Mouse (Mus musculus): ENCODE results near the gene Lsmem1. TPM values are rescaled to one million over a fixed set of nuclear protein-coding genes. Genes with fewer than 3 reads are reported as not detected.
"Not testable (repeated sequence)": the region's sequence is repeated elsewhere in the genome, so short reads cannot be mapped to it uniquely, and the experiment has no call there.

Lsmem1 gene
- polyA plus RNA-seq, 1 experiment from 2014 or later: 0.18 TPM

DNA sequence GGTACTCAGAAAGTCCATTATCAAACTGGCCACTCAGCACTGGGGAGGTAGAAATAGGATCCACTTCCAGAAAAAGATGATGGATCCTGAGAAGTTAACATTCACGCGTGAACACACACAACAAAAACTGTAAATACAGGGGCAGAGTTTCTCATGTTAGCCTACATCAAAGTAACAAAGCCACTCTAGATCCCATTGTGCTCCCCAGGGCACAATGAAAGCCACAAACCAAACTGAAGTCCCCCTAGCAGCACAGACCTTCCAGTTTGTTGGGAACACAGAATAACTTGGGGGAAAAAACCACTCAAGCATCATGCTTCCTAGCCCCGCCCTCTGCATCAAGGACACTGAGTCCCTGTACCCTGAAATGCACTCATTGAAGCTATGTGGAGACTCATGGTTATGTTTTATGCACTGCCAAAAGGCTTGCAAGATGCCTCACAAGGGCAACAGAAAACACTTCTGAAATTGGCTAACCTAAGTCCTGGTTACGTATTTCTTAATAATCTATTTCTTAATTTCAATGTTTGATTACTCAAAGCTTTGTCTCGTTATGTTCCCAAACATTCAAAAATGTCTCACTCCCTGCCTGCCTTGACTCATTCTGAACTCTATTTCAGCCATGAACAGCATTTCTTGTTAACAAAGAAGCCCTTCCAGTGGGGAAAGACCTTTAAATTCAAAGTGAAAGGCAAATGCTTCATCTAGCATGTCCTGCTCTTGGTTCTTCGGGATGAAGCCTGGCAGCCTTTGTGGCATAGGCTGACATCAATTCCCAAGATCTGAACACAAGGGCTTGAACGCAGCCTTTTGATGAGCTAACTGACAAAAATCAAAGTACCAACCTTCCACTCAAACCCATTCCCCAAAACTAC, 3.1 kb upstream of the Lsmem1 start:
- H3K9me3 ChIP-seq: no peaks in the 10 kb centered on the region
- H3K4me1 ChIP-seq: no peaks in the 10 kb centered on the region
- ATAC-seq (ENCODE audit: insufficient read depth, low FRiP score, low read depth): no peak
- 85% methylated on average over 7 of the region's 7 CpGs for WGBS
- H3K4me3 ChIP-seq (replicated peaks): no peak overlapping the region
- no peaks in the 10 kb centered on the region for H3K27me3 ChIP-seq (replicated peaks)
- no peak overlapping the region for H3K27ac ChIP-seq
- H3K36me3 ChIP-seq: peaks cover 40% of the 10 kb centered on the region
- H3K4me2 ChIP-seq: no peak overlapping the region
- H3K9ac ChIP-seq: no peak overlapping the region

DNA sequence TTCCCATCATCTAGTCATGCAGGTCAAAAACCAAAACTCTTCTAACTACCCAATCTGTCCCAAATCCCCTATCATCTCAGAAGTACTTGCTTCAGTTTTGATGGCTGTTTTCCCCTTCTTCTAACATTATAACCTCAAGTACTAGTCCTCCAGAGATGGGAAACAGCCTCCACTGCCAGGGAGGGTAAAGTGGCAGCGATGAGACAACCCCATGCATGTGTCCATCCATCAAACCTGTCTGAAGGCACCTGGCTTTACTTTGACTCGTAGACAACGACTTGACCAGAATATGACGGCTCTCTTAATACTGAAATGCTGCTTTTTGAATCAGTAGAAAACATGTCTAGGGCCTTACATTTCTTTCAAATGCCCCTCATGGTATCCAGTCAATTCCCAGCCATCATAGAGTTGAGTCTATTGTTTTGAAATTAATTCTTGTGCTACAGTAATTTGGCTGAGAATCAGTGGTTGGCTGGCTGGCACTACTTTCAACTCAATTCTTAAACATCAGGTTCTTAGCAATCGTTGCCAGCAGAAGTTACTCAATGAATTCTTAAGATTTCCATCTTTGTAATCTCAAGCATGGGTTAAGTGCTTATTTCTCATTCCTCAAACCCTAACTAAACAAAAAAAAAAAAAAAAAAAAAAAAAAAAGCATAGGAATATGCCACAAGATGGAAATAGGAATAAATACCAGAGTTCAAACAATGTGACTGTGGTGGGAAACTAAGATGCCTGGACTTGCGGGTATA, 1.4 kb upstream of the Lsmem1 start:
- WGBS: 78% methylated on average over 6 of the region's 6 CpGs
- Histone ChIP-seq H3K4me2 (no peak overlapping the region), H3K27me3 (replicated peaks) (no peaks in the 10 kb centered on the region), H3K4me3 (replicated peaks) (no peak overlapping the region), H3K9me3 (no peaks in the 10 kb centered on the region), H3K4me1 (no peaks in the 10 kb centered on the region), H3K9ac (no peak overlapping the region), H3K36me3 (peaks cover 31% of the 10 kb centered on the region), H3K27ac (no peak overlapping the region)
- ATAC-seq (ENCODE audit: insufficient read depth, low FRiP score, low read depth): no peak

DNA sequence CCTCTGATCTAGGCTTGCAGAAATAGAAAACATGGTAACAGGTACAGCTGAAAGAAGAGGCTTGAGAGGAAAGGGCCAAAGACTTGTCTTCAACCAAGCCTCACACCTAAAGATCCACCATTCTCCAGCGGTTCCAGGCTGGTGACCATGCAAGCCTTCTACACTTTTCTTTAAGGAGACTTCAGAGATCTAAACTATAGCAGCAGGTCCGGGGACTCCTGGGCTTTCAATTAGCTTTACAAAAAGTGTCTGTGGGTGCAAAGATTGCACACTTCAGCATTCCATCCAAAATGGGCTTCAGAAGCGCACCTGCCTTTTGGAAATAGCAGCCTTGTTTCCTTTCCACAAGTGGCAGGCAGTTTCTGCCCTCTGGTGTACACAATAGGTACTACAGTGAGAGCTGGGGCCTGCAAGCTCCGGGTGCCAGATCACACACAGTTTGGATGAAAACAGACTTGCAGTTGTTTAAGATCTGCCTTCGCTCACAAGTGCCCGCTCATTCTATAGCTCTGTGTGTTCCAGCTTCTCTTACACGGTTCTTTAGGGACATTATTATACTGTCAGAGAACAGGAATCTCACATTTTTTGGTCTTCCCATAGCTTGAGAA, 609 bp upstream of the Lsmem1 start:
- H3K4me1 ChIP-seq: no peaks in the 10 kb centered on the region
- H3K9ac ChIP-seq: no peak overlapping the region
- H3K27ac ChIP-seq: no peak overlapping the region
- peaks cover 23% of the 10 kb centered on the region for H3K36me3 ChIP-seq
- no peaks in the 10 kb centered on the region for H3K27me3 ChIP-seq (replicated peaks)
- no peak overlapping the region for H3K4me3 ChIP-seq (replicated peaks)
- 41% methylated on average over 7 of the region's 7 CpGs for WGBS
- peak; percentile 39; the same call in 1 of the 2 replicates for ATAC-seq (ENCODE audit: insufficient read depth, low FRiP score, low read depth)
- H3K9me3 ChIP-seq: no peaks in the 10 kb centered on the region
- H3K4me2 ChIP-seq: no peak overlapping the region

DNA sequence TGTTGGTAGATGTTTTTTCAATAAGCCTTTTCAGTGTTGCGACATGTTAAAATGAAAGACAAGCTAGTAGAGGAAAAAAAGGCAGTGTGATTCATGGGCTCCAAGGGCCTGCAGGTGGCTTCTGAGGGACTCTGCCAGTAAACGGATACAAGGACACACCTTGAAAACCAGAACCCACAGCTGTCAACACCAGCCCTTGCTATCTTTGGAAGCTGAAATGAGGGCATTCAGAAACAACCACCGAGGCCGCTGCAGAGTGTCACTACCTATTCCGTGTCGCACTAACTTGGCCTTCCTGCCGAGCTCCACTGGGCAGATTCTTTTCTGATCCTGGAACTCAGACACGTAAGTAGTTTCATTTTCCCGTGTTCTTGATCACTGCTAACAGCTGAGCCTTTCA, 863 bp downstream of the Lsmem1 start:
- Histone ChIP-seq H3K4me1 (no peaks in the 10 kb centered on the region), H3K9ac (no peak overlapping the region), H3K9me3 (no peaks in the 10 kb centered on the region), H3K27ac (no peak overlapping the region), H3K4me3 (replicated peaks) (no peak overlapping the region), H3K27me3 (replicated peaks) (no peaks in the 10 kb centered on the region), H3K36me3 (peaks cover 9% of the 10 kb centered on the region; the same call in 1 of the 2 replicates), H3K4me2 (no peak overlapping the region)
- ATAC-seq (ENCODE audit: insufficient read depth, low FRiP score, low read depth): no peak
- WGBS: 85% methylated on average over 9 of the region's 9 CpGs

DNA sequence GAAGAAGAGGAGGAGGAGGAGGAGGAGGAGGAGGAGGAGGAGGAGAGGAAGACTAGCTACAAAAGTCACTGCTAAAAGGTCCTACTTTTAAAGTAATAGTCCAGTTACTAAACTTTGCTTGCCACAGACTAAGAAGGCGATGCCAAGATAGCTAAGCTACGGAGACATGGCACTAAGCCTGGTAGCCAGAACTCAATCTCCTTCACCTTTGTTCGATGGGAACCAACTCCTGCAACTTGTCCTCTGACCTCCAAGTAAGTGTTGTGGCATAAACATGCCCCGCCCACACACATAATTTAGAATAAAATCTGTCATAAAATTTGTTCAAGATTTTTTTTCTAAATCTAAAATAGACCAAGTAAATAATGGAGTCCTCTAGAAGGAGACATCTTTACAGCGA, 1.3 kb downstream of the Lsmem1 start:
- Histone ChIP-seq H3K9me3 (no peaks in the 10 kb centered on the region), H3K4me1 (no peaks in the 10 kb centered on the region), H3K27ac (no peak overlapping the region), H3K27me3 (replicated peaks) (no peaks in the 10 kb centered on the region), H3K36me3 (peaks cover 9% of the 10 kb centered on the region; the same call in 1 of the 2 replicates), H3K4me2 (no peak overlapping the region), H3K9ac (no peak overlapping the region), H3K4me3 (replicated peaks) (no peak overlapping the region)
- WGBS: 87% methylated on average over 5 of the region's 5 CpGs
- ATAC-seq (ENCODE audit: insufficient read depth, low FRiP score, low read depth): no peak

DNA sequence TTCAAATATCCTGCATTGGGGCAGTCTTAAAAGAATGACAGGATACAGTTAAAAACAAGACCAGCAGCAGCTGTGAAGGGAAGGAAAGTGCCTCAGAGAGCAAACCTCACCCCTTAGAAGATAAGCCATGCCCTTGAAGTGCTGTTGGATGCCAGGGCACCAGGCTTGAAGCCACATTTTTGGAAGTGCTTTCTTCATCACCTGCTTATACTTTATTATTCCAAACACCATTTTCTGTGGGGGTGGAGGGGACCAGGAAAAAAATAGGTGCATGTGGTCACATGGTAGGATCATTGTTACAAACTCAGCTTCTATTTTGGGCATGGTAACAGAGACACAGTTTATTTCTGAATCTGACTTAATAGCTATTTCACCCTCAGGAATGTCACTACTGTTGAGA, 1.8 kb downstream of the Lsmem1 start:
- no peaks in the 10 kb centered on the region for H3K27me3 ChIP-seq (replicated peaks)
- no peak overlapping the region for H3K9ac ChIP-seq
- H3K9me3 ChIP-seq: no peaks in the 10 kb centered on the region
- H3K36me3 ChIP-seq: peaks cover 5% of the 10 kb centered on the region; the same call in 1 of the 2 replicates
- no peak for ATAC-seq (ENCODE audit: insufficient read depth, low FRiP score, low read depth)
- H3K4me2 ChIP-seq: no peak overlapping the region
- H3K4me3 ChIP-seq (replicated peaks): no peak overlapping the region
- H3K27ac ChIP-seq: no peak overlapping the region
- H3K4me1 ChIP-seq: no peaks in the 10 kb centered on the region

DNA sequence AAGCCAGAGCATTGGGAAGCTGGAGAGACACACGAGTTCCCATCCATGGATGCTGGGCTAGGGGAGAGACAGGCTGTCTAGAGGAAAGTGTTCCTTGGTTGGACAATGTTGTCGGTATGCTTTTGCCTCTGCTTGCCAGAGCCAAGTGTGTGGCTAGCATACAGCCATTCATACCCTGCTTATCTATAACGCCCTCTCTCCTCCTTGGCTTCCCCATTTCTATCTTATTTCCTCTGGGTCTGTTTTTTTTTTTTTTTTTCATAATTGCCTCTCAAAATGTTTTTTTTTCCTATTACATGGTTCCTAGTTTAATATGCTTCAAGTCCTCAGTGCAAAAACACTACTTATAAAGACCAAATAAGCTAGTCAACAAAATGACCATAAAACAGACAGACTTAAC, 13.8 kb downstream of the Lsmem1 start:
- Histone ChIP-seq H3K4me1 (no peaks in the 10 kb centered on the region), H3K9ac (no peak overlapping the region), H3K4me3 (replicated peaks) (no peak overlapping the region), H3K36me3 (no peaks in the 10 kb centered on the region), H3K4me2 (no peak overlapping the region), H3K27ac (no peak overlapping the region), H3K27me3 (replicated peaks) (no peaks in the 10 kb centered on the region), H3K9me3 (no peaks in the 10 kb centered on the region)
- ATAC-seq (ENCODE audit: insufficient read depth, low FRiP score, low read depth): no peak
- 89% methylated on average over 3 of the region's 3 CpGs for WGBS

DNA sequence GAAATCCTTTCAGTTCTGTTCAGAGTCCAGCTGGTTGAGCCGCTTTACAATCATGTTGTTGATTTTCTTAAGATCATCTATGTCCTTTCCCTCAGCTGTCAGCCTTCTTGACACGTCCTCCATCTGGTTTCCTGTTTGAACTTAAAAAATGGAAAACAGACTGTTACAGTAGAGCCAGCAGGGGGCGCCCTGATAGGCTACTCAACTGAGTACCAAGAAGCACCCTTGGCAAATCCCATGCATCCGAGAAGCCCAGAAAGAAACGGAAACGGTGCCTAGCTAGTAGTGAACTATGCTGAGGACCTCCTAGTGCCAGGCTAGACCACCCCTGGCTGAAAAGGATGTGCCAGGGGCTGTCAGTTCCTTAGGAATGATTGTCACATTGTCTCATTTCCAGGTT, 22.2 kb downstream of the Lsmem1 start:
- Histone ChIP-seq H3K9me3 (no peaks in the 10 kb centered on the region), H3K27me3 (replicated peaks) (no peaks in the 10 kb centered on the region), H3K36me3 (no peaks in the 10 kb centered on the region), H3K9ac (no peak overlapping the region), H3K4me3 (replicated peaks) (no peak overlapping the region), H3K27ac (no peak overlapping the region), H3K4me1 (no peaks in the 10 kb centered on the region), H3K4me2 (no peak overlapping the region)
- no peak for ATAC-seq (ENCODE audit: insufficient read depth, low FRiP score, low read depth)
- WGBS: 60% methylated on average over 6 of the region's 6 CpGs

DNA sequence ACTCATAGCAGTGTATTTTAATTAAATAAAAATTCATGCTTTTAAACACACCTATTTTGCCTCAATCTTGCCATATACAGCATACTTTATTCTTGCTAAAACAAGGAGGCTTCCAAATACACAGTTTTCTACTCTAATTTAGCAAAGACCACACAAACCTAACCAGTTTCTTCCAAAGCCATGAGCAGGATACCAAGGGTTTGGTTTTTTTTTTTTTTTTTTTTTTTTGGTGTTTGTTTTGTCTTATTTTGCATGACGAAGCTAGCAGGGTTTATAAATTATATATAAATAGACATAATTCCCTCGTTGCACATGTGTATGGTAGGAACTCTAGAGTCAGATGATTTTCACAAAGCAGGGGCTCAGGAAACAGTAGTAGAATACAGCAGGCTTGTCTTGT, 23.1 kb downstream of the Lsmem1 start:
- Histone ChIP-seq H3K36me3 (no peaks in the 10 kb centered on the region), H3K27me3 (replicated peaks) (no peaks in the 10 kb centered on the region), H3K9ac (no peak overlapping the region), H3K4me2 (no peak overlapping the region), H3K9me3 (no peaks in the 10 kb centered on the region), H3K27ac (no peak overlapping the region), H3K4me1 (no peaks in the 10 kb centered on the region), H3K4me3 (replicated peaks) (no peak overlapping the region)
- no peak for ATAC-seq (ENCODE audit: insufficient read depth, low FRiP score, low read depth)
- 72% methylated on average over 2 of the region's 2 CpGs for WGBS

DNA sequence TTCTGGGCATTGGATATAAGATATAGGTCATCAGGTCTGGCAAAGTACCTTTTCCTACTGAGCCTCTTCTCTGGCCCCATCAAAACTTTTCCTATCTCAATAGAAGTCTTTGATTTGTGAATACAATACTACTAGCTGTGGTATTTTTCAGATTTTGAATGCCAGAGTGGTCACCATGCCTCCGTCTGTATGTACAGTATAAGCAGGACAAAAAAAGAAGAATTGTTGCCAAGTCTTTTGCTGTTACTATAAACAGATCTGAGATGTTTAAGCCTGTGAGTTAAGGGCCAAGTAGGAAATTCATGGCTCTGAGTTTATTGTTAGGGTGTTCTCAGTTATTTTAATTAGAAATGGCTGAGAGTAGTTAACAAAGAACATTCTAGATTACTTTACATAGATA, 24.1 kb downstream of the Lsmem1 start:
- not testable (repeated sequence) for H3K36me3 ChIP-seq; H3K4me2 ChIP-seq; H3K4me3 ChIP-seq (replicated peaks); H3K9me3 ChIP-seq; H3K4me1 ChIP-seq; H3K27me3 ChIP-seq (replicated peaks); H3K9ac ChIP-seq; ATAC-seq (ENCODE audit: insufficient read depth, low FRiP score, low read depth); H3K27ac ChIP-seq
- WGBS: 26% methylated on average over 1 of the region's 1 CpGs

DNA sequence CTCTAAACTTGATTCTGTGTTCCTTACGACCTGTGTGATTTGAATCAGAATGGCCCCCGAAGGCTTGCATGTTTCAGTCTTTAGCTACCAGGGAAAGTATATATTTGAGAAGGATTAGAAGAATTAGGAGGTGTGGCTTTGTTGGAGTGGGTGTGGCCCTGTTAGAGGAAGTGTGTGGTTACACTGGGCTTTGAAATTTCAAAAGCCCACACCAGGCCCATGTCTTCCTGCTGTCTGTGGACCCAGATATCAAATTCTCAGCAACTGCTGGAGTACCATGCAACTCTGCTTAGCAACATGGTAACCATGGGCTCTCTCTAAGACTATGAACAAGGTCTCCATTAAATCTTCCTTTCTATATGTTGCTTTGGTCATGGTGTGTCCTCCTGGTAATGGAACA, 27.7 kb downstream of the Lsmem1 start:
- H3K27ac ChIP-seq: no peak overlapping the region
- no peak overlapping the region for H3K4me3 ChIP-seq (replicated peaks)
- 71% methylated on average over 2 of the region's 2 CpGs for WGBS
- no peak for ATAC-seq (ENCODE audit: insufficient read depth, low FRiP score, low read depth)
- H3K9ac ChIP-seq: no peak overlapping the region
- no peaks in the 10 kb centered on the region for H3K27me3 ChIP-seq (replicated peaks)
- H3K4me2 ChIP-seq: no peak overlapping the region
- no peaks in the 10 kb centered on the region for H3K36me3 ChIP-seq
- no peaks in the 10 kb centered on the region for H3K4me1 ChIP-seq
- H3K9me3 ChIP-seq: no peaks in the 10 kb centered on the region

DNA sequence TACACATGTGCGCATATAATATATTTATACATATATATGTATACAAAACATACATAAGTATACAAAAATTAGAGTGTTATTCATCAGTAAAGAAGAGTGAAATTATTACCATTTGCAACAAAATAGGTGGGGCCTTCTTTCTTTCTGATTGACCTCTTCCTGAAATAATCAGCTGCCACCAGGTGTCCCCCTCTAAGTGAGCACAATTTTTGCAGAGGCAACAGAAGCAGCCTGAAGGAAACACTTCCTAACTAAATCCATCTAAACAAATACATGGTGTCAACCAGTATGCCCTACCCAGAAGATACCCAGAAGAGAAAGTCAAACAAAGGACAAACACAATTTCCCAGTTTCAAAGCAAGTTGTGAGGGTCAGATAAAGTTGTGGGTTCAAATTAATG, 29.6 kb downstream of the Lsmem1 start:
- H3K36me3 ChIP-seq: no peaks in the 10 kb centered on the region
- no peak for ATAC-seq (ENCODE audit: insufficient read depth, low FRiP score, low read depth)
- H3K27me3 ChIP-seq (replicated peaks): no peaks in the 10 kb centered on the region
- no peaks in the 10 kb centered on the region for H3K4me1 ChIP-seq
- no peak overlapping the region for H3K9ac ChIP-seq
- H3K9me3 ChIP-seq: no peaks in the 10 kb centered on the region
- H3K27ac ChIP-seq: no peak overlapping the region
- 95% methylated on average over 1 of the region's 1 CpGs for WGBS
- H3K4me2 ChIP-seq: no peak overlapping the region
- no peak overlapping the region for H3K4me3 ChIP-seq (replicated peaks)
